Mouse (Mus musculus) mouse embryonic stem cell (cell line): ENCODE results near the gene Tmem63c.

Experiments used
- in situ Hi-C, 2 experiments: fragments of 300-500 bp; cut with MboI; formaldehyde crosslinking; loops; 1 replicate in 1 of 2; 3 replicates in 1 of 2; pipeline ENCODE4 v1.14.3; 2019 to 2020; ENCODE audit warnings: low sequenced_read_pairs in 2 of 2, low pct_unique_long_range_greater_than_20kb in 1 of 2, mixed read lengths in 1 of 2; ENCODE audit not compliant: unreplicated experiment in 1 of 2

Tmem63c gene

DNA sequence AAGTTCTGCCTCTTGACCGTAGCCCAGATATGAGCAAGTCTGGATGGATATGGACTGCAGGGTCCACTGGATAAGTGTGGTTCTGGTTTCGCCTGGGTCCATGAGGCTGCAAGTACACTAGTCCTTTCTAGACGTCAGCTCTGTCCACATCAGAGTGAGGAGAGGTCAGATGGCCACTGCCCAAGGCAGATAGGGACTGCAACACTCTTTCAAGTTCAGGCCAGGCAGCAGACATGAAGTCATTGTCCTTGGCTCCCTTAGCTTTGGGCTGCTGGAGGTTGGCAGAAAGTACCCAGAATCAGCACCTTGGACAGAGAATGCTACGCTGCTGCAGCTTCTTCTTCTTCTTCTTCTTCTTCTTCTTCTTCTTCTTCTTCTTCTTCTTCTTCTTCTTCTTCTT lies 19.0 kb downstream of the Tmem63c start:
- in situ Hi-C loops, result no loop called here

DNA sequence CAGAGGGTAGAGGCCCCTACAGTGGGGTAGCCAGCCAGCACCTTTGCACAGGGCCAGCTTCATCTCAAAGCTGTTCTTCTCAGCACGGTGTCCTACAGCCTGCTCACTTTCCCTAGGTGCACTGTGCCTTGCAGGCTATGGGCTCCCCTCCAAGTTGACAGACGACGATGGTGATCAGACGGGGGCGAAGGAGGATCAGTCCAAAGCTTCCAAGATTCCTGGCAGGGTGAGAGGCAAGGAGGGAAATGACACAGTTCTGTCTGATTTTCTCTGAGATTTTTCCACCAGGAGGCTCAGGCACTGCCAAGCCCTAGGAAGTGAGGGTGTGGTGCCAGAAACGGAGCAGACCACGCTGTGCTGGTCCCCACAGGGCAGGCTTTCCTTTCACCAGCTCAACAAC lies 19.7 kb downstream of the Tmem63c start:
- in situ Hi-C loops, result no loop called here

DNA sequence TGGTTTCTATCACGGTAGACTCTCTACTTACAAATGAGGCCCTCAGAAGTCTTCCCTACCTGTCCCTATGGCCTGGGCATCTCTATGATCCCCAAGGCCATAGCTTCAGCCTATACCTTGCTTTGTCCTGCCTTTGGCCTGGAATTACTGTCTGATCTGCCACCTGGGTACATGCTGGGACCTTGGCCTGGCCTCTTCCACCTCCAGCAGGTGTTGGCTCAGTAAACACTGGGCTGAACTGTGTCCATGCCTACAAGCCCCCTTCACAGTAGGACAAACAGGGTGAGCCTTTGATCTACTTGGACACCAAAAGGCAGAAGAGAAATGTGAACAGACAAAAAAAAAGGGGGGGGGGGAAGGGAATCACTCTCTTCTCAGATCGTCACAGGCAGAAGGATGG lies 21.3 kb downstream of the Tmem63c start:
- in situ Hi-C loops, result no loop called here

DNA sequence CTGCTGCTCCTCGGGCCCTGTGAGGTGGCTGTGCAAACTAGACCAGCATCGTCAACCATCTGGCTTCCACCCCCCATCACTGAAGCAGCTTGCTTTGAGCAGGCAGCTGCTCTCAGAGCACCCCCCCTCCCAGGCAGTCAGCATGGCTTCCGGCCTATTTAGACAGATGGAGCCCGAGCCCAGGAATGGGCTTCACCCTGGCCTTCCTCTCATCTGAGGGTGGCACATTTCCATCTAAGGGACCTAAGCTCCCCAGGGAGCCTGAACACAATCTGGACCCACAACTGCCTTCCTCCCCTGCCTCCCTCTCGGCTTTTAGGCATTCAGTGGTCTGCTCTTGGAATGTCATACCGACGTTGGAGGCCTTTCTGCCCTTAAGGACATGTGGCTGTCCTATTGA lies 22.1 kb downstream of the Tmem63c start:
- in situ Hi-C loops, result no loop called here

DNA sequence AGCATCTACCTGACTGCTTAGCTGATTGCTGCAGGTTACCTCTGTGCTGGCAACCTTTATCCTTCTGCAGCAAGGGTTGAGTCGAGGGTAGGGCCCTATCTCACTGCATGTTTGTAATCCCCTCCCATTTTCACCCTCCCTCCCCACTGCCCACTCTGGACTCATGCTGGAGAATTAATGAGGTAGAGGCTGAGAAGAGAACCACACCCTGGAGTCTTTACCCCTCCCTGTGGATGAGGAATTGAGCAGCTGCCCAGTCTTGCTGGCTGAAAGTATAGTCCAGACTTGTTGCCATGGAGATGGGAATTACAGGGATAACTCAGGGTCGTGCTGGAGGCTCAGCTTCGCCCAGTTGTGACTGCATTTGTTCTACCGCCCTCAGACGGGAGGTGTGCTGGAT lies 23.6 kb downstream of the Tmem63c start:
- in situ Hi-C loops, result no loop called here

DNA sequence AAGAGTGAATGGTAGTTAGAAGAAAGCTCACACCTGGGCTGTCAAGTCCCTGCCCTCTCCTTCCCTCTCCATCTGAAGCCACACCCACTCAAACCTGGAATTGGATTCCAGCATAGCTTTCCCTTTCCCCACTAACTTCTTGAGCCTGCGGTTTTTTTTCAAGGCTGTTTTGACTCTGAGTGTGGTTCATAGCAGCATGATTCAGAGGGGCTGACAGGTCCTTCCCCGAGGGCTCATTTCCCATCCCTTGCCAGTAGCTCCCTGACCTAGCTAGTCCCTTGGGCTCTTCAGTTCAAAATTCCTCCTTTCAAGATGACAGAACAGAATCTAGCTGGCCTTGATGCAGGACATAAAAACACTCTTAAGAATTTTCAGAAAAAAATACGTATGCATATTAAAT lies 26.4 kb downstream of the Tmem63c start:
- in situ Hi-C loops, result no loop called here

DNA sequence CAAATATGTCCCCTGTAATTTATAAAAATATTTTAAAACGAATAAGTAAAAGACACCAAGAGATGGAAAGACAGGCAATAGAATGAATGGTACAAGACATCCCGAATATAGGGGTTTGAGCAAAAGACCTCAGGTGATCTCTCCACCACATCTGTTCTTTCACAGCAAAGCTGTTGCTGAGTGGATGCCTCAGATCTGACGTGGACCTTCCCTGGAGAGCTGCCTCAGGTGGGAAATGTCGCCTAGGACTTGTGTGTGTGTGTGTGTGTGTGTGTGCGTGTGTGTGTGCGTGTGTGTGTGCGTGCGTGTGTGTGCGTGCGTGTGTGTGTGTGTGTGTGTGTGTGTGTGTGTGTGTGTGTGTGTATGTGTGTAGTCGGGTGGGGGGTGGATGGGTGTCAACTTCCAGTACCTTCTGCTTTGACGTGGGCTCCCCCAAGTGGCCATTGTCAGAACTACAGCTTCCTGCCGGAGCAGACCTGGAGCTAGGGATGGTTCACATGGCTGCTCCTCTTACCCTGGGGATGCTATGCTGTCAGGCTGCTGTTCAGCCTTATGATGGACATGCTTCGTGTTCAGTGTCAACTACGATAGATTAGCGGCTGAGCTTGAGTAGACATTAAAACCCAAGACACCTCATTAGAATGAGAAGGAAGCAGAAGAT lies 31.7 kb downstream of the Tmem63c start:
- in situ Hi-C loops, result no loop called here

DNA sequence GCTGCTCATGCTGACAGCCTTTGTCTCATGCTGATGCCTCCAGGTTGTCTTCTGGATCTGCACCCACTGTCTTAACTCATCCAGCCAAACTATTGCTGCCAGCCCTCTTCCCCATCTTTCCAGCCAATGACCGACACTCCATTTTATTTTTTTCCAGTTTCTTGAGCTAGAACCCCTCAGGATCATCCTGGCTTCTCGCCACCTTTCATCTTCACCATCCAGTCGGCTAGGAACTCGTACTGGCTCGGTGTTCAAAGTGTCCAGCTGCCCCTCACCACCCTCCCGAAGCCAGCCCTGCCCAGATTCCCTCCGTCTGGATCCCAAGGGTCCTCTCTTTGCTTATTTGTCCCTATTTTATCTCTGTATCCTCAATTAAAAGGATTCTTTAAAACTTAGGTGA lies 33.7 kb downstream of the Tmem63c start:
- in situ Hi-C loops, result no loop called here

DNA sequence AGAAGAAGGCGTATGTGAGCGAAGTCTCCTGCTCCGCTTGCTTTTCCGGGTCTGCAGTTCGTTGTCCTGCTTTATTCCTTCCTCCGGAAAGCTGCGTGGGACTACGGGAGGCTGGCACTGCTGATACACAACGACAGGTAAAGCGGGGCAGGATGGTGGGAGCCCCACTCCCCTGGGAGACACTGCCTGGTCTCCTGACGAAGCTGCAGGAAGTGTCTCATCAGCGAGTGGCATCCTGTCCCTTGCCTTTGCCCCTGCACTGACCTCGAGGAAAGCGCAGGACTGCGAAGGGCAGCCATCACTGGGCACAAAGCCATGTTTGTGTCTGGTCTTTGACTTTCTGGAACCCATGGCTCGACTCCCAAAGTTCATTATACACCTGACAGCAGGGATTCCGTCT lies 35.9 kb downstream of the Tmem63c start:
- in situ Hi-C loops, result no loop called here

DNA sequence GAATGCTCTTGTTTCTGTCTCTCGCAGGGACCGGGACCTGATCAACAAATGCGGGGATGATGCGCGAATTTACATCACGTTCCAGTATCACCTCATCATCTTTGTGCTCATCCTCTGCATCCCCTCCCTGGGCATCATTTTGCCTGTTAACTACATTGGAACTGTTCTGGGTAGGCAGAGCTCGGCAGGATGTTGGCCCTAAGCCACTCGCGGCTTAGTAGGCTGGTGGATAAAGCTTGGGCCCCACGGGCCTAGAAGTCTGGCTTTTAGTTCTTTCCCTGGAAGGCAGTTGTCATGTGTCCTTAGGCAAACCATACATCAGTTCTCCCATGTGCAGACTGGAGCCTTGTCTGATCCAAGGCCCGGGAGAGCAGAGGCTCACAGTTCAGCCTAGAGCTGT lies 44.3 kb downstream of the Tmem63c start:
- in situ Hi-C loops, result no loop called here

DNA sequence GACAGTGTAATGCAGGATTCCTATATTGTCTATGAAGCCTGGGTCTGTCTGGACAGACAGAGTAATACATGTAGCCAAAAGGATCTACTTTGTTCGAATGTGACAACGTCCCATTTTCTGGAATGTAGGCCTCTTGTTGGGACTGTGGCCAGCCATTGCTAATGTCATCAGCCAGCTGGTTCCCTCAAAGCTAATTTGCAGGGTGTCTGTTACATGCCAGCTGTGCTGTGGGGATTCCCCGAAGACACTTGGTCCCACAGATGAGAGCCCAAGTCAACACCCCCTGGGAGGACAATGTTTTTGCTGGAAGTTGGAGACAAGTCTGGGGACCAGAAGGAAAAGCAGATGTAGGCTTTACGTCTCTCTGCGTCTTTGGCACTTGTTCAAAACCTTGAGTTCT lies 45.3 kb downstream of the Tmem63c start:
- in situ Hi-C loops, result no loop called here

DNA sequence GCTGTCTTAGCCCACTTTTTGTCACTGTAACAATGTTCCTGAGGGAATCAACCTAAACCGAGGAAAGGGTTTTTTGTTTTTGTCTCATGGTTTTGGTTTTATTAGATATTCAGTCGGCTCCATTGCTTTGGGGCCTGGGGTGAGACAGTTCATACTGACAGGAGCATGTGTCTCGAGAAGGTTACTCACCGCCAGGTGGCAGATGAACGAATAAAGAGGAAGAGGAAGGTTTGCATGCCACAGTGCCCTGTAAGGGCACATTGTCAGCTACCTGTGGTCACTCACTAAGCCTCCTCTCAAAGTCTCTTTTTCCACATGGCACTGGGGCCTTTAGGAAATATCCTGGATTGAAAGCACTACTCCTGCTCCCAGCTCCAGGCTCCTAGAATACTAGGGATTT lies 49.4 kb downstream of the Tmem63c start:
- in situ Hi-C loops, result no loop called here

DNA sequence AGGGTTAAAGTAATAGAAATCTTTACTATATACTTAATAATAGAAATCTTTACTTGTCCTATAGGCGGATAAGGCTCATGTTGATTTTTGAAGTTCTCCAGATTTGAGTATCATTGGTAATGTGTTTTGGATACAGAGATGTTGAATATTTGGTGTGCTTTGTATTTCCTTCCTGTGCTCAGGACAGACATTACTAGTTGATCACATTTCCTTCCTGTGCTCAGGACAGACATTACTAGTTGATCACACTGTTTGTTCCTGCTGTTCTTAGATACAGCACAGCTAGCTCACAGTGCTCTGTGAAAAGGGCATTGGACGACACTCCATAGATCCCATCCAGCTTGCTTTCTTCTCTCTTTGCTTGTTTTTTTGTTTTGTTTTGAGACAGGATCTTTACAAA lies 55.5 kb downstream of the Tmem63c start:
- in situ Hi-C loops, result no loop called here

DNA sequence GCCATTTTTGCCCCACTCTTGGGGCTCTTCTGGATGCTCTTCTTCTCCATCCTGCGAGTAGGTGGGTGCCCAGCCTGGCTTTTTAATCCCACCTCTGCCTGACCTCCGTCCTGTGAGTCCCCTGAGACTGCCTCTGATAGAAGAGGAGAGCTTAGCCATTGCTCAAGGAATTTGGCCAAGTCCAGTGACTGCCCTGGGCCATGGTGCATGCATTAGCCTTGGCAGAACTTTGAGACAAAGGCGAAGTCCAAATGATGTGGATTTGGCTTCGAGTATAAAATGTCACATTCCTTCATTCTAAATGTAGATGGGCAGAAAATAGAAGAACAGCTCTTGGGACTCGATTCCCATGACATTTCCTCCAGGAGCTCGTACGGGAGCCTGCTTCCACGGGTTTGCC lies 61.7 kb downstream of the Tmem63c start:
- in situ Hi-C loops, result no loop called here

DNA sequence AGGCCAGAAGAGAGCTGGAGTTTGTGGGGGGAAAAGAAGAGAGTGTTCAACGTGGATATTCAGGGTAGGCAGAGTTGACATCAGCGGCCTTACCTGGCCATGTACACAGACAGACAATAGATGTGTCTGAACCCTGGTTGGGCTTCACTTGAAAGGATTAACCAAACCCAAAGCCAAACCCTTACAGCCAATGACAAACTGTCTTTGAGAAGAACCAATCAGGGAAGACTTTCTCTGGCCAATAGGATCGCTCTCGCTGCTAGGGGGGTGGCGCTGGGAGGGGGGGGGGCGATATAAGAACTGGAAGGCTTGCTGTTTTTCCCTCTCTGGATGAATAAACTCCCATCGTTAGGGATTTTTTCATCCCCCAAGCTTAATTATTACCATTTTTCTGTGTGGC lies 66.1 kb downstream of the Tmem63c start:
- in situ Hi-C loops, result no loop called here

DNA sequence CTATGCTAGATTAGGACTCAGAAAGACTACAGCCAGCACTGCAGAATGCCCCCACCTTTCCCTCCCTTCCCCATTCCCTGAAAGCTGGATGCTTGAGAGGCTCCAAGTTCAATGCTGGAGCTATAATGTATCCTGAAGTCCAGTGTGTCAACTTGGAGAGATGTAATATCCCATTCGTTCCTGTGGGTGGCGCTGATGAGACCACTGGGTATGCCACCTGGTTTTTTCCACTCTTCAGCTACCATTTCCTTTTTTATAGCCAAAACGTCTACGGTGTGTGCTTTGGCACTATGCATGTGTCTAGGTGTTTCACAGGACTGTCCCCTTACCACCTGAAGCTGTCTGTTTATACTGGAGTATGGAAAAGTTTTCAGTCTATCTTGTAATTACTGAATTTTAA lies 67.2 kb downstream of the Tmem63c start:
- in situ Hi-C loops, result no loop called here

DNA sequence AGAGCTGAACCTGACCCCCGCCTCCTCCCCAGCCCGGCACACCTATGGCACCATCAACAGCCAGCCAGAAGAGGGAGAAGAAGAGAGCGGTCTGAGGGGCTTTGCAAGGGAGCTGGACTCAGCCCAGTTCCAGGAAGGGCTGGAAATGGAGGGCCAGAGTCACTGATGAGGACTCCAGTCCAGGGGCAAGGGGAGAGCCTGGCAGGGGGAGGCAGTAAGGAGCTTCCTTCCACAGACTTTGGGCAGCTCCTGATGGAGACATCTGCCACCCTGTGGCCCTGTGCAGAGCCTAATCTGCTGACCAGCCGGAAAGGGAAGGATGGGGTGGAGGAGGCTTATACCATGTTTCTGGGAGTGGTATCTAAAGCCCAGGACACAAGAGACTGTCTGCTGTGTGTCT lies 68.1 kb downstream of the Tmem63c start:
- in situ Hi-C loops, result no loop called here

DNA sequence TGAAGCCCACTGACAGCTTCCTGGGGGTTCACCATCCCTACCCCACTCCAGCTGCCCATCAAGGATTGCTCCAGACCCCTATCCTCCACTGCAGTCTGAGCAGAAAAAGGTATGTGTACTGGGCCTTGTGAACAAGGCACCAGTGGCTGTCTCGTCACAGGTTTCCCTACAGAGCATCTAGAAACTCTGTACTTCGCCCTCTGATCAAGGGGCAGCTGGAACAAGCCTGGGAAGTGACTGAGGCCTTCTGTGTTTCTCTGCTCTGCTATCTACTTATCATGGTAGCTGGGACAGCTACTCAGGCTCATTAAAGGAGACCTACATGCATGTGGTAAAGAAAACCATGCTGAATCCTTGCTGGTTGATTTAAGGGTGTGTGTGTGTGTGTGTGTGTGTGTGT lies 68.6 kb downstream of the Tmem63c start:
- in situ Hi-C loops, result no loop called here

DNA sequence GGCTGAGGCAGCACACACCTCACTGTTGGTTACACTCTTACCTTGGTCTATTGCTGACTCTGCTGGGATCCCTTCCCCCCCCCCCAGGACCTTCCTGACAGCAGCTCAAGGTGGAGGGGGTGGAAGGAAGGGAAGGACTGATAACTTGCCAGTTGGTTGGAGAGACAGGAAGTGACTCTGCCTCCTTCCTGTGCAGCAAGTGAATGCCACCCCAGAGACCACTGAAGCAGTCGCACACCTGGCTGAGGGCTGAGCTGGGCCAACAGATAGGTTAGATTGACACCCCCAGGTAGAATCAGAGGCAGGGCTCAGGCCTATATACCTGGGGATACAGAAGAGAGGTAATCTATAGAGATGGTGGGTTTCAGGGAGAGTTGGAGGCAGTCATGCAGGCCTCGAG lies 70.8 kb downstream of the Tmem63c start:
- in situ Hi-C loops, result no loop called here

DNA sequence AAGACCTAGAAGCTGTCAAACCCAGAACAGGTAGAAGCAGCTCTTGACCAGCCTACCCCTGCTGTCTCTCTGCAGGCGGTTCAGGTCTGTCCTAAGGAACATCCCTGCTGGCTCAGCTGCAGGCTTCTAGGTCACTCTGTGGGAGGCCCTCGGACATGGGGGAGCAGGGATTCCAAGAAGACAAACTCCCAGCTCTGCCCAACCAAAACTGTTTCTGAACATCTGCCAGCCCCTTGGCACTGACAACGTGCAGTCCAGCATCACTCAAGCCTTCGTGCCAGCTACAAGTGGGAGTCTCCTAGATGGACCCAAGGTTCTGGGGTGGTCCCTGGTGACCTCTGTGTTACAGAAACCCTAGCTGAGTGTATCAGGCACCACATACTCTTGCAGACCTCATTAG lies 72.1 kb downstream of the Tmem63c start:
- in situ Hi-C loops, result no loop called here

DNA sequence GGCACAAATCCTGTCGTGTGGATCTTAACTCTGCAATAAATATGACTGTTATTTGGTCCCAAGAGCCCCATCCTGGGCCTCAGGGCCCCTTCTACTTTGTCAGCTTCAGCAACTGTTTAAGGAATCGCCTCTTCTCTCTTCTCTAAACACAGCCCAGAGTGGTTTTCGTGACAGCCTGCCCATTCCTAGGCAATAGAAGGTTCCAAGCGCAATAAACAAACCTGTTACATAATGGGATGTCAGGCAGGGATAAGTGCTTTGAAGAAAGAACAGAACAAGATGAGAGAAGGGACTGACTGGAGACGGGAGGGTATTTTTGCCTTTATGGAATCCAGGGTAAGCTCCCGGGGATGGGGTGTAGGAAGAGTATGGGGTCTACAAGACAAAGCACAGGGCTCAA lies 72.5 kb downstream of the Tmem63c start:
- in situ Hi-C loops, result no loop called here
